Mouse (Mus musculus) intestine, embryonic 16.5 days (tissue): ENCODE results near the gene Larp4b. TPM values are rescaled to one million over a fixed set of nuclear protein-coding genes. Genes with fewer than 3 reads are reported as not detected.
"Not testable (repeated sequence)": the region's sequence is repeated elsewhere in the genome, so short reads cannot be mapped to it uniquely, and the experiment has no call there.

Source experiments
- ATAC-seq: fragments of 200-750 bp; cut with Nextera tagmentation; 2 replicates; pipeline ENCODE4 v1.8.0; 2017; ENCODE audit warnings: moderate TSS enrichment, moderate library complexity
- H3K27ac ChIP-seq: fragments of 300-500 bp; sonication (generic); 2 replicates; pipeline ENCODE4 v1.5.1; 2014; ENCODE audit warnings: mild to moderate bottlenecking, low read length
- H3K27me3 ChIP-seq: fragments of 300-500 bp; sonication (generic); replicated peaks from 2 replicates; pipeline ENCODE4 v1.6.1; 2014; ENCODE audit warnings: low read length, control low read depth, mixed read lengths; ENCODE audit not compliant: control insufficient read depth, insufficient read depth
- H3K36me3 ChIP-seq: fragments of 300-500 bp; sonication (generic); 2 replicates; pipeline ENCODE4 v1.6.1; 2014; ENCODE audit warnings: low read length, control low read depth; ENCODE audit not compliant: control insufficient read depth, insufficient read depth
- H3K4me1 ChIP-seq: fragments of 300-500 bp; sonication (generic); 2 replicates; pipeline ENCODE4 v1.6.1; 2014; ENCODE audit warnings: low read length, control low read depth, mixed read lengths; ENCODE audit not compliant: control insufficient read depth, insufficient read depth
- H3K4me2 ChIP-seq: fragments of 300-500 bp; sonication (generic); 2 replicates; pipeline ENCODE4 v1.6.1; 2014; ENCODE audit warnings: low read depth, low read length, control low read depth
- H3K4me3 ChIP-seq: fragments of 300-500 bp; sonication (generic); 2 replicates; pipeline ENCODE4 v1.5.1; 2014; ENCODE audit warnings: mild to moderate bottlenecking, low read length
- H3K9ac ChIP-seq: fragments of 300-500 bp; sonication (generic); 2 replicates; pipeline ENCODE4 v1.6.1; 2014; ENCODE audit warnings: low read depth, low read length
- H3K9me3 ChIP-seq: fragments of 300-500 bp; sonication (generic); 2 replicates; pipeline ENCODE4 v1.6.1; 2016; ENCODE audit warnings: low read length, control low read depth; ENCODE audit not compliant: control insufficient read depth
- WGBS: fragments of 180-500 bp; shearing (Covaris S2); extraction: QIAGEN DNeasy Blood & Tissue Kit; methylation state at CpG from one replicate; pipeline ENCODE4 v1.1.7; 2014; 5-methylcytosine and 5-hydroxymethylcytosine counted together
- polyA plus RNA-seq: library from polyadenylated mRNA; unstranded; fragments of >200 nt; fragmentation: Nextera tagmentation; extraction: Ambion mirVana; gene quantifications from 2 replicates; pipeline ENCODE4 v1.2.1, GENCODE M21; 2015

Larp4b gene
- polyA plus RNA-seq = 32.1 and 36.6 TPM in 2 replicates

- Histone ChIP-seq H3K27ac (peak within 1 kb of the TSS; percentile 98), H3K4me1 (peaks cover 8% of the 10 kb centered on the region), H3K9ac (peak within 1 kb of the TSS; percentile 99), H3K9me3 (no peaks in the 10 kb centered on the region), H3K4me3 (peak within 1 kb of the TSS; percentile 97), H3K4me2 (peak within 1 kb of the TSS; percentile 66), H3K36me3 (no peaks in the 10 kb centered on the region), H3K27me3 (no peaks in the 10 kb centered on the region)
- ATAC-seq = peak; percentile 99
- WGBS = under 1% methylated on average over 83 of the region's 92 CpGs
These were observed at the start of gene Larp4b for GRCm38 (mm10) chr13:9093316-9094155. Larp4b (plus strand) TSS chr13:9093881.

- WGBS = 100% methylated on average over 1 of the region's 1 CpGs
- 0 out of 2 replicates have a peak, but pooled peaks cover 9% of the 10 kb centered on the region for H3K4me1 ChIP-seq
- no peak for ATAC-seq
These were observed 49.0 kb upstream of the Larp4b start for GRCm38 (mm10) chr13:9044731-9045130.

GRCm38 (mm10) chr13:9052049-9052691 lies 41.5 kb upstream of the Larp4b start:
- 59% methylated on average over 10 of the region's 10 CpGs for WGBS
- H3K9me3 ChIP-seq, H3K36me3 ChIP-seq, H3K4me3 ChIP-seq, H3K4me1 ChIP-seq, ATAC-seq, H3K9ac ChIP-seq, H3K4me2 ChIP-seq, H3K27ac ChIP-seq, H3K27me3 ChIP-seq: not testable (repeated sequence)

More at GRCm38 (mm10) chr13:9044731-9045130, 49.0 kb upstream of the Larp4b start:
- H3K4me3 ChIP-seq = no peak overlapping the region
- H3K4me2 ChIP-seq = no peak overlapping the region
- no peaks in the 10 kb centered on the region for H3K27me3 ChIP-seq
- H3K36me3 ChIP-seq = no peaks in the 10 kb centered on the region
- no peaks in the 10 kb centered on the region for H3K9me3 ChIP-seq
- H3K27ac ChIP-seq = no peak overlapping the region
- no peak overlapping the region for H3K9ac ChIP-seq

GRCm38 (mm10) chr13:9057277-9057676 lies 36.4 kb upstream of the Larp4b start:
- Histone ChIP-seq H3K27me3 (no peaks in the 10 kb centered on the region), H3K9me3 (no peaks in the 10 kb centered on the region), H3K4me2 (no peak overlapping the region), H3K4me3 (no peak overlapping the region), H3K36me3 (no peaks in the 10 kb centered on the region), H3K27ac (no peak overlapping the region), H3K9ac (no peak overlapping the region), H3K4me1 (no peaks in the 10 kb centered on the region)
- no peak for ATAC-seq
- WGBS = 54% methylated on average over 1 of the region's 1 CpGs

GRCm38 (mm10) chr13:9058706-9059105 lies 35.0 kb upstream of the Larp4b start:
- Histone ChIP-seq H3K27ac (no peak overlapping the region), H3K4me2 (no peak overlapping the region), H3K9ac (no peak overlapping the region), H3K4me1 (no peaks in the 10 kb centered on the region), H3K36me3 (no peaks in the 10 kb centered on the region), H3K9me3 (no peaks in the 10 kb centered on the region), H3K4me3 (no peak overlapping the region), H3K27me3 (no peaks in the 10 kb centered on the region)
- WGBS = 95% methylated on average over 4 of the region's 4 CpGs
- no peak for ATAC-seq

- no peaks in the 10 kb centered on the region for H3K36me3 ChIP-seq
- H3K27ac ChIP-seq = no peak overlapping the region
- H3K4me2 ChIP-seq = no peak overlapping the region
- 72% methylated on average over 4 of the region's 4 CpGs for WGBS
- H3K4me1 ChIP-seq = no peaks in the 10 kb centered on the region
- no peak overlapping the region for H3K4me3 ChIP-seq
- H3K9ac ChIP-seq = no peak overlapping the region
- no peaks in the 10 kb centered on the region for H3K9me3 ChIP-seq
- no peaks in the 10 kb centered on the region for H3K27me3 ChIP-seq
- ATAC-seq = no peak
These were observed 32.3 kb upstream of the Larp4b start for GRCm38 (mm10) chr13:9061394-9061793.

GRCm38 (mm10) chr13:9064196-9064595 lies 29.5 kb upstream of the Larp4b start:
- WGBS = 68% methylated on average over 2 of the region's 2 CpGs
- ATAC-seq = no peak
- Histone ChIP-seq H3K27ac (no peak overlapping the region), H3K4me2 (no peak overlapping the region), H3K4me1 (no peaks in the 10 kb centered on the region), H3K9ac (no peak overlapping the region), H3K4me3 (no peak overlapping the region), H3K27me3 (no peaks in the 10 kb centered on the region), H3K9me3 (no peaks in the 10 kb centered on the region), H3K36me3 (no peaks in the 10 kb centered on the region)

- Histone ChIP-seq H3K27ac (no peak overlapping the region), H3K4me1 (no peaks in the 10 kb centered on the region), H3K4me3 (no peak overlapping the region), H3K36me3 (no peaks in the 10 kb centered on the region), H3K9ac (no peak overlapping the region), H3K27me3 (no peaks in the 10 kb centered on the region), H3K9me3 (no peaks in the 10 kb centered on the region), H3K4me2 (no peak overlapping the region)
- 69% methylated on average over 5 of the region's 5 CpGs for WGBS
- no peak for ATAC-seq
These were observed 27.6 kb upstream of the Larp4b start for GRCm38 (mm10) chr13:9066107-9066506.

- WGBS = 78% methylated on average over 8 of the region's 9 CpGs
- no peak overlapping the region for H3K27ac ChIP-seq
- no peaks in the 10 kb centered on the region for H3K36me3 ChIP-seq
- no peak for ATAC-seq
- H3K9me3 ChIP-seq = no peaks in the 10 kb centered on the region
- no peak overlapping the region for H3K4me2 ChIP-seq
- H3K4me3 ChIP-seq = no peak overlapping the region
- H3K9ac ChIP-seq = no peak overlapping the region
- no peaks in the 10 kb centered on the region for H3K27me3 ChIP-seq
- H3K4me1 ChIP-seq = no peaks in the 10 kb centered on the region
These were observed 22.7 kb upstream of the Larp4b start for GRCm38 (mm10) chr13:9071008-9071407.
